Mouse (Mus musculus) ES-E14 (cell line): ENCODE measurements at regions not wholly inside any gene's neighbourhood (a gene's known extent, or its start where the extent isn't known, plus 50 kb on each side); places are given as distances from the start of the nearest gene placed in this dataset.

Source experiments
- DNase-seq: peaks from one replicate; pipeline ENCODE4 v3.0.0-alpha.2; 2013; ENCODE audit warnings: low read depth, low spot score
- H3K27ac ChIP-seq: 2 replicates; pipeline ENCODE4 v1.5.1; 2012; ENCODE audit warnings: low read depth, mild to moderate bottlenecking, low read length, moderate library complexity, mixed read lengths; ENCODE audit not compliant: poor library complexity, insufficient read depth, severe bottlenecking
- H3K36me3 ChIP-seq: 2 replicates; pipeline ENCODE4 v1.6.1; 2012; ENCODE audit warnings: mild to moderate bottlenecking, low read length, moderate library complexity, mixed read lengths; ENCODE audit not compliant: control insufficient read depth, poor library complexity, insufficient read depth, severe bottlenecking
- H3K4me1 ChIP-seq, 2 experiments: fragments of 150-350 bp in 1 of 2; sonication (generic) in 1 of 2; 2 replicates each; pipeline ENCODE4 v1.6.1; 2012; ENCODE audit warnings: low read length in 2 of 2, mild to moderate bottlenecking in 1 of 2, mixed read lengths in 1 of 2; ENCODE audit not compliant: control insufficient read depth in 2 of 2, insufficient read depth in 2 of 2, poor library complexity in 1 of 2
- H3K4me3 ChIP-seq, 2 experiments: fragments of 150-350 bp in 1 of 2; sonication (generic) in 1 of 2; 2 replicates each; pipeline ENCODE4 v1.5.1; 2012; ENCODE audit warnings: low read length in 2 of 2, low read depth in 1 of 2, mild to moderate bottlenecking in 1 of 2, mixed read lengths in 1 of 2; ENCODE audit not compliant: insufficient read depth in 1 of 2, poor library complexity in 1 of 2, severe bottlenecking in 1 of 2
- H3K9ac ChIP-seq: 2 replicates; pipeline ENCODE4 v1.6.1; 2012; ENCODE audit warnings: low read depth, mild to moderate bottlenecking, low read length, mixed read lengths; ENCODE audit not compliant: poor library complexity, insufficient read depth, severe bottlenecking
- H3K9me3 ChIP-seq: fragments of 150-350 bp; sonication (generic); 2 replicates; pipeline ENCODE4 v1.6.1; 2012; ENCODE audit warnings: low read depth, mild to moderate bottlenecking, low read length; ENCODE audit not compliant: control insufficient read depth, insufficient read depth
- CHD2 ChIP-seq: IDR thresholded peaks from 2 replicates; pipeline ENCODE4 v1.6.1; 2014; ENCODE audit warnings: mild to moderate bottlenecking, low read depth, low read length, inconsistent platforms
- HCFC1 ChIP-seq: IDR thresholded peaks from 2 replicates; pipeline ENCODE4 v1.6.1; 2012; ENCODE audit warnings: low read length, inconsistent platforms, borderline replicate concordance; ENCODE audit not compliant: insufficient read depth
- MAFK ChIP-seq: IDR thresholded peaks from 2 replicates; pipeline ENCODE4 v1.6.1; 2014; ENCODE audit warnings: mild to moderate bottlenecking, low read depth, low read length, inconsistent platforms; ENCODE audit not compliant: insufficient read depth
- ZC3H11A ChIP-seq: IDR thresholded peaks from 2 replicates; pipeline ENCODE4 v1.6.1; 2012; ENCODE audit warnings: low read depth, mild to moderate bottlenecking, inconsistent platforms, low read length, borderline replicate concordance
- ZNF384 ChIP-seq: IDR thresholded peaks from 2 replicates; pipeline ENCODE4 v1.6.1; 2012; ENCODE audit warnings: low read depth, low read length, inconsistent platforms
- in situ Hi-C, 2 experiments: fragments of 600-800 bp; cut with MboI; formaldehyde crosslinking; loops; one replicate each; pipeline ENCODE4 v1.15.1; 2025; ENCODE audit warnings: low sequenced_read_pairs in 2 of 2, inconsistent platforms in 1 of 2; ENCODE audit not compliant: unreplicated experiment in 2 of 2

- in situ Hi-C loops = no loop called here
- DNase-seq = no peak
- Histone ChIP-seq H3K9ac (no peak overlapping the region), H3K4me1 (no peaks in the 10 kb centered on the region), H3K27ac (no peak overlapping the region), H3K4me3 (no peak overlapping the region), H3K9me3 (no peaks in the 10 kb centered on the region), H3K36me3 (no peaks in the 10 kb centered on the region)
- TF ChIP-seq CHD2 = no peak
- no peak for TF ChIP-seq ZC3H11A
- no peak for TF ChIP-seq ZNF384
- TF ChIP-seq MAFK = no peak
- no peak for TF ChIP-seq HCFC1
Measured at GRCm38 (mm10) chr3:38134425-38134824, 350.2 kb downstream of the Ankrd50 start.

GRCm38 (mm10) chr3:38131887-38132220 is 352.8 kb downstream of the Ankrd50 start:
- Histone ChIP-seq H3K27ac (no peak overlapping the region), H3K4me3 (no peak overlapping the region), H3K36me3 (no peaks in the 10 kb centered on the region), H3K9me3 (no peaks in the 10 kb centered on the region), H3K4me1 (no peaks in the 10 kb centered on the region), H3K9ac (no peak overlapping the region)
- TF ChIP-seq HCFC1 (no peak), ZC3H11A (no peak), MAFK (no peak), ZNF384 (no peak), CHD2 (no peak)
- DNase-seq = no peak
- in situ Hi-C loops = no loop called here

- no peaks in the 10 kb centered on the region for H3K9me3 ChIP-seq
- H3K4me3 ChIP-seq = no peak overlapping the region
- no peaks in the 10 kb centered on the region for H3K36me3 ChIP-seq
- no peaks in the 10 kb centered on the region for H3K4me1 ChIP-seq
- in situ Hi-C loops = no loop called here
- no peak overlapping the region for H3K27ac ChIP-seq
- no peak for TF ChIP-seq CHD2
- no peak for TF ChIP-seq ZNF384
- TF ChIP-seq MAFK = no peak
- TF ChIP-seq ZC3H11A = no peak
- no peak for TF ChIP-seq HCFC1
- no peak for DNase-seq
- H3K9ac ChIP-seq = no peak overlapping the region
Measured at GRCm38 (mm10) chr3:38131176-38131886, 353.3 kb downstream of the Ankrd50 start.

- H3K36me3 ChIP-seq = no peaks in the 10 kb centered on the region
- TF ChIP-seq HCFC1 (no peak), ZNF384 (no peak), MAFK (no peak), ZC3H11A (no peak), CHD2 (no peak)
- H3K4me1 ChIP-seq = no peaks in the 10 kb centered on the region
- no peak for DNase-seq
- in situ Hi-C loops = no loop called here
- H3K9me3 ChIP-seq = no peaks in the 10 kb centered on the region
- H3K9ac ChIP-seq = no peak overlapping the region
- H3K4me3 ChIP-seq = no peak overlapping the region
- H3K27ac ChIP-seq = no peak overlapping the region
Measured at GRCm38 (mm10) chr3:38130088-38130487, 354.6 kb downstream of the Ankrd50 start.

GRCm38 (mm10) chr3:38129167-38129500 is 355.5 kb downstream of the Ankrd50 start:
- Histone ChIP-seq H3K4me3 (no peak overlapping the region), H3K27ac (no peak overlapping the region), H3K9ac (no peak overlapping the region), H3K9me3 (no peaks in the 10 kb centered on the region), H3K36me3 (no peaks in the 10 kb centered on the region), H3K4me1 (no peaks in the 10 kb centered on the region)
- no peak for DNase-seq
- TF ChIP-seq MAFK (no peak), HCFC1 (no peak), CHD2 (no peak), ZNF384 (no peak), ZC3H11A (no peak)
- in situ Hi-C loops = no loop called here
